Mouse (Mus musculus): ENCODE measurements around the gene Slc7a1.

- TF ChIP-seq ETS1 (conservative IDR thresholded peaks at IDR 0.05; ENCODE audit: low read depth, low read length): no peak
- no peak for TF ChIP-seq ZKSCAN1 (IDR thresholded peaks at IDR 0.05; ENCODE audit: borderline replicate concordance, low read depth, low read length)
- no peak for TF ChIP-seq NRF1 (IDR thresholded peaks at IDR 0.05; ENCODE audit: low read depth, low read length)
- no peak for TF ChIP-seq EP300 (IDR thresholded peaks at IDR 0.05; ENCODE audit: low read length)
- TF ChIP-seq CTCF (conservative IDR thresholded peaks at IDR 0.05 in 1 of 2, IDR thresholded peaks at IDR 0.05 in 1 of 2; ENCODE audit: low read depth in 2 of 2, low read length in 2 of 2): no peak
- no peak for TF ChIP-seq ZNF384 (IDR thresholded peaks at IDR 0.05; ENCODE audit: low read depth, low read length)
- TF ChIP-seq ELF1 (IDR thresholded peaks at IDR 0.05; ENCODE audit: low read depth, low read length): no peak
- TF ChIP-seq MAFK (IDR thresholded peaks at IDR 0.05; ENCODE audit: insufficient replicate concordance, low read length): no peak
- no peak for TF ChIP-seq POLR2A (IDR thresholded peaks at IDR 0.05; ENCODE audit: low read depth, low read length)
- no peak for TF ChIP-seq MXI1 (IDR thresholded peaks at IDR 0.05; ENCODE audit: low read depth, low read length)
- TF ChIP-seq ZMIZ1 (IDR thresholded peaks at IDR 0.05; ENCODE audit: low read depth, low read length): no peak
- no peak for TF ChIP-seq MEF2A (IDR thresholded peaks at IDR 0.05; ENCODE audit: borderline replicate concordance, low read depth, low read length)
- no peak for TF ChIP-seq E2F4 (IDR thresholded peaks at IDR 0.05; ENCODE audit: insufficient replicate concordance, low read depth, low read length)
Observed at GRCm38 (mm10) chr5:148280321-148280720, 119.4 kb downstream of the Slc7a1 start.
